Mouse (Mus musculus): ENCODE results near the gene Cnot10. TPM values are rescaled to one million over a fixed set of nuclear protein-coding genes. Genes with fewer than 3 reads are reported as not detected.
"Not testable (repeated sequence)": the region's sequence is repeated elsewhere in the genome, so short reads cannot be mapped to it uniquely, and the experiment has no call there.

The Cnot10 gene
- polyA plus RNA-seq, 1 experiment = 20.5 TPM

- no peak for DNase-seq (ENCODE audit: low read depth, low spot score)
- WGBS = 89% methylated on average over 4 of the region's 4 CpGs
Observed at GRCm38 (mm10) chr9:114655356-114655755, 15.4 kb upstream of the Cnot10 start.

GRCm38 (mm10) chr9:114650938-114651634 is 11.1 kb upstream of the Cnot10 start:
- no peak for DNase-seq (ENCODE audit: low read depth, low spot score)
- WGBS = 55% methylated on average over 21 of the region's 21 CpGs

GRCm38 (mm10) chr9:114649371-114649770 is 9.4 kb upstream of the Cnot10 start:
- no peak for DNase-seq (ENCODE audit: low read depth, low spot score)
- WGBS = 58% methylated on average over 5 of the region's 5 CpGs

GRCm38 (mm10) chr9:114648472-114648871 is 8.5 kb upstream of the Cnot10 start:
- 36% methylated on average over 9 of the region's 9 CpGs for WGBS
- DNase-seq (ENCODE audit: low read depth, low spot score) = not testable (repeated sequence)

GRCm38 (mm10) chr9:114647506-114648432 is 7.8 kb upstream of the Cnot10 start:
- WGBS = 83% methylated on average over 28 of the region's 28 CpGs
- DNase-seq (ENCODE audit: low read depth, low spot score) = no peak

- 64% methylated on average over 12 of the region's 12 CpGs for WGBS
- no peak for DNase-seq (ENCODE audit: low read depth, low spot score)
Observed at GRCm38 (mm10) chr9:114646556-114647505, 6.8 kb upstream of the Cnot10 start.

GRCm38 (mm10) chr9:114639186-114639748 is 717 bp downstream of the Cnot10 start:
- no peak for DNase-seq (ENCODE audit: low read depth, low spot score)
- 9% methylated on average over 18 of the region's 18 CpGs for WGBS

- no peak for DNase-seq (ENCODE audit: low read depth, low spot score)
- WGBS = 82% methylated on average over 3 of the region's 3 CpGs
Observed at GRCm38 (mm10) chr9:114636751-114637150, 3.2 kb downstream of the Cnot10 start.

- 97% methylated on average over 4 of the region's 4 CpGs for WGBS
- DNase-seq (ENCODE audit: low read depth, low spot score) = no peak
Observed at GRCm38 (mm10) chr9:114636150-114636549, 3.8 kb downstream of the Cnot10 start.

- no peak for DNase-seq (ENCODE audit: low read depth, low spot score)
- WGBS = 76% methylated on average over 4 of the region's 4 CpGs
Observed at GRCm38 (mm10) chr9:114632331-114632730, 7.7 kb downstream of the Cnot10 start.

- 80% methylated on average over 4 of the region's 4 CpGs for WGBS
- no peak for DNase-seq (ENCODE audit: low read depth, low spot score)
Observed at GRCm38 (mm10) chr9:114626726-114627125, 13.3 kb downstream of the Cnot10 start.

GRCm38 (mm10) chr9:114624178-114624577 is 15.8 kb downstream of the Cnot10 start:
- 89% methylated on average over 6 of the region's 6 CpGs for WGBS
- no peak for DNase-seq (ENCODE audit: low read depth, low spot score)

- DNase-seq (ENCODE audit: low read depth, low spot score) = no peak
- WGBS = 79% methylated on average over 5 of the region's 5 CpGs
Observed at GRCm38 (mm10) chr9:114621149-114621548, 18.8 kb downstream of the Cnot10 start.

GRCm38 (mm10) chr9:114614176-114614953 is 25.6 kb downstream of the Cnot10 start:
- no peak for DNase-seq (ENCODE audit: low read depth, low spot score)

GRCm38 (mm10) chr9:114613026-114613425 is 27.0 kb downstream of the Cnot10 start:
- WGBS = 94% methylated on average over 4 of the region's 4 CpGs
- no peak for DNase-seq (ENCODE audit: low read depth, low spot score)

More at GRCm38 (mm10) chr9:114614176-114614953, 25.6 kb downstream of the Cnot10 start:
- WGBS = 79% methylated on average over 9 of the region's 9 CpGs

GRCm38 (mm10) chr9:114612566-114612965 is 27.4 kb downstream of the Cnot10 start:
- no peak for DNase-seq (ENCODE audit: low read depth, low spot score)
- 85% methylated on average over 4 of the region's 4 CpGs for WGBS

GRCm38 (mm10) chr9:114610266-114610665 is 29.7 kb downstream of the Cnot10 start:
- WGBS = 84% methylated on average over 3 of the region's 3 CpGs
- DNase-seq (ENCODE audit: low read depth, low spot score) = no peak

GRCm38 (mm10) chr9:114603876-114604540 is 36.0 kb downstream of the Cnot10 start:
- DNase-seq (ENCODE audit: low read depth, low spot score) = no peak
- 83% methylated on average over 12 of the region's 12 CpGs for WGBS
